Mouse (Mus musculus) layer of hippocampus, postnatal 36 days (tissue): Measurements from ENCODE around the gene Col6a3. TPM values are rescaled to one million over a fixed set of nuclear protein-coding genes. Genes with fewer than 3 reads are reported as not detected.

Source experiments
- DNase-seq, 2 experiments: peaks; one replicate each; pipeline ENCODE4 v3.0.0; 2022
- total RNA-seq, 2 experiments: library from RNA; stranded (reverse); gene quantifications; 2 replicates each; pipeline ENCODE4 v1.2.3; 2021

Col6a3 gene
- total RNA-seq, 2 experiments from 2014 or later, result 3.7 to 4.3 TPM

DNA sequence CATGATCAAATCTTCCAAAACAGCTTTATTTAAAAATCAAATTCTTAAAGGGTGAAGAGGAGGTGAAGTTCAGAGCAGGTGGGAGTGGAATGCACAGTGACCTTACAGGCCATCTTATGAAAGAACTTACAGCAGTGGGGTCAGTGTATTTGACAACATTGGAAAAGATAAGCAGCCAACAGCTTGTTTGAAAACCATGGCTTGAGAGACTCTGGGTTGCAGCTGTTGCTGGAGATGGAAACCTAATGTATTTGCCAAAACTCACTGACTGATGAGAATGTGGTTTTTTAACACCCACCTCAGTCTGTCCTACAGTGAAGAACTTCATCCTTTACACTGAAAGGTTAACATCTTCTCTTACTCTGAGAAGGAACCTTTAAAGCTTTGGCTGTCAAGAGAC, 120.4 kb downstream of the Col6a3 start:
- no peak for DNase-seq

DNA sequence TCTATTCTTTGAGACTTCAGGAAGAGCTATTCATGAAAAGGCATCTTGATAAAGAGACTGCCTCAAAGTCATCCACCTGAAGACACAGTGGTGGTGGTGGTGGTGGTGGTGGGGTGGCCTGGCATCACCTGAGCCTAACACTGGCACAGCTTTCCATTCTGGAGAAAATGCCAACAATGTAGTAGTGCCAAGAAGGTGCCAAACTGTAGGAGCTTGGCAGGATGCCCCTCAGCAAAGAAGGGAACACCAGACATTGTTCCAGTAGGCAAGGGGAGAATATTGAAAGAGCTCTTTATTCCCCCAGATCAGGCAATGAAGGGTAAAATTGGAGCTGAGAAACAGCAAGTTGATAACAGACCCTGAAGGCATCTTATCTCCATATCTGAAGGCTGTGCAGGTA, 121.8 kb downstream of the Col6a3 start:
- DNase-seq, result no peak

DNA sequence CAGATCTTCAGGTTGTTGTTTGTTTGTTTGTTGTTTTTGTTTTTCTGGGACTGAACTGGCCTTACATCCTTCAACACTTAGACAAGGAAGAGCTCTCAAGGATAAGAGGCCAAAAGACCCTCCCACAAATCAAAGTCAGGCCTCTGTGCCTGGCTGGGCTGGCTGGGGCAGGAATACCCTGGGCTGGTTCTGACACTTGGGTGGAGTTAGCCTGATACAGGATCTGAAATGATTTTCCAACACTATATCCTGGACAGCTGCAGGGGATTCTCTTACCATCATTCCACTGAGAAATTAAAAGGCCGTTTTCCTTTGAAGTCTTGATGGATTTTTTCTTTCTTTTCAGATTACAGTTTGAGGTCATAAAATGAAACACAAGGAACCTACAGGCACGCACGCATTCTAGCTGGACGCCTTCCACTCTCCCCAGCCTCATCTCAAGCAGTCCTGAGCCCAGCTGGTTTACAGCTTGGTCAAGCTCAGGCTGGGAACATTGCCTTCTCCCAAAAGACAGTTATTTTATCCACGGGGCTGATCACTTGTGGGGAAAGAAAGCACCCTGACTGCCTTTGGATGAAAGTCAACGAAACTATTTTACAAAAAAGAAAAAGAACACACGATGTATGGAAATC, 123.0 kb downstream of the Col6a3 start:
- DNase-seq, result no peak

DNA sequence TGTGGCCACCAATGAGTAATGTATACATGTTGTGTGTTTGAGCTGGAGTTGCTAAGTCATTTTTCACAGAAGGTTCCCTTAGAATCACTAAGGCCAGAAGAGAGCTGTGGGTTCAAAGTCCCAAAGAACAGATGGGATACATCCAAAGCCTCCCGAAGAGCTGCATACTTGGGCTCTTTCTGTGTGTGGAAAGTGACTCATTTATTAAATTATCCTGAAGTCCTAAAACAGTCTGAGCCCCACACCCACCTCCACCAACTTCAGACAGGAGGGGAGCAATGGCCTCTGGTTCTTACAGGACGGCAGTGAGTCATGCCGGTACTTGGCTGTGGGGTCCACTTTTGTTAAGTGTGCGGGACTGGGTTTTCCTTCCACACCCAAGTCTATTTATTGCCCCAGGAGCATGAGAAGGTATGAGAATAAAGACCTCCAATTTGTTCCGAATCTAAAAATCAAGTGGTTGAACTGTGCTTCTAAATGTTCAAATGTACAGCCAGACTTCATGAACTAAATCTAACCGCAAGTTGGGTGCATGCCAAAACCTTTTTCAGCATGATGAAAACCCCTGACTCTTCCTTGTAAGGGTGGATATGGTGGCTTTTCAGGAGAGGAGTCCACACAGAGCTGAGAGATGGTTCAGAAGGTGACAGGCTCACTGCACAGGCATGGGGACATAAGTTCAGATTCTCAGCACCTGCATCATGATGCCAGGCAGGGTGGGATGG, 124.8 kb downstream of the Col6a3 start:
- no peak for DNase-seq

DNA sequence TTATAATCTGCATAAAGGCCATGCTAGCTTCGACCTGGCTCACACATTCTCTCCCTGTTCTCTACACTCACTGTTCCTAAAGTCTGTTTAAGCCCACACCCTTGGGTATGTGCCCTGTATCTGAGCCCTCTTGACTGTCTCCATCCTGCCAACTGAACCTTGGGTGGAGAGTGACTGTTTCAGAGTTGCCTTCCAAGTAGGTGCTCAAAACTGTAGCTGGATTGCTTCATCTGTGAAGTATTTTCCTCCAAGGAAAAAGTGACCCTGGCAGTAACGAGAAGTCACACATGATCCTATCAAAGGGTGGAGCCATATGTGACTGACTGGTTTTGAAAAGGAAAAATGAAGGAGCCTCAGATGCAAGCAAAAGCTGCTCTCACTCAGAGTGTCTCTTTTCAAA, 127.5 kb downstream of the Col6a3 start:
- DNase-seq, result no peak

Other genes with a start within 250 kb of the Col6a3 start
- 100 to 1,000 TPM; 105 to 111 TPM for gene Cops8, start 241.0 kb downstream of the Col6a3 start, total RNA-seq
- 1 to 10 TPM in 1 of 2 experiments, under 1 TPM in 1; 0.60 to 1.8 TPM for gene Mlph, start 71.1 kb upstream of the Col6a3 start, total RNA-seq
- gene Prlh, start 109.1 kb upstream of the Col6a3 start, total RNA-seq, result not detected
- not detected for gene Rab17, start 125.7 kb upstream of the Col6a3 start, total RNA-seq
- gene Lrrfip1, start 154.8 kb upstream of the Col6a3 start, total RNA-seq, result 10 to 100 TPM; 75.3 to 80.9 TPM